Mouse (Mus musculus) lung, postnatal 4 days (tissue): ENCODE data around the gene Cyyr1.
"Not testable (repeated sequence)": the region's sequence is repeated elsewhere in the genome, so short reads cannot be mapped to it uniquely, and the experiment has no call there.

Experiments used
- DNase-seq, 2 experiments: peaks; one replicate each; pipeline ENCODE4 v3.0.0; 2021

Cyyr1 gene

GRCm38 (mm10) chr16:85553297-85553696, at the start of gene Cyyr1:
Gene Cyyr1, minus strand, starts transcription at chr16:85553397.
- DNase-seq = not testable (repeated sequence)

DNA sequence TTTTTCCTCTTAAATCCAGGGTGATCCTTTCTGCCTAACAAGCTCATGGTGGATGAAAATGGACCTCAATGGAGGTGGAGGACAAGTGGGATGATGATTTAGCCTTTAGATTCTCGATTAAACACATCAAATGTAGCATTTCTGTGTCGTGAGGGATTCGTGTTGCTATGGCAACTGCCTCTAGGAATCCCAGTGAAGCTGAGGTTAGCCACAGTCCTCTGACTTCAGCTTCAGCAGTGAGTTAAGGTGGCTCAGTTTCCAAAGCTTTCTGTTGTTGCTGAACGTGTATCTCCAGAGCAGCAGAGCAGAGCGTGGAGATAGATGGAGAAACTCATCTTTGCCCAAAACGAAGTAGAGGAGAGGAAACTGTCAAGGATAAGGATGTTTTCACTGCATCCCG, 35.6 kb upstream of the Cyyr1 start:
- no peak for DNase-seq

DNA sequence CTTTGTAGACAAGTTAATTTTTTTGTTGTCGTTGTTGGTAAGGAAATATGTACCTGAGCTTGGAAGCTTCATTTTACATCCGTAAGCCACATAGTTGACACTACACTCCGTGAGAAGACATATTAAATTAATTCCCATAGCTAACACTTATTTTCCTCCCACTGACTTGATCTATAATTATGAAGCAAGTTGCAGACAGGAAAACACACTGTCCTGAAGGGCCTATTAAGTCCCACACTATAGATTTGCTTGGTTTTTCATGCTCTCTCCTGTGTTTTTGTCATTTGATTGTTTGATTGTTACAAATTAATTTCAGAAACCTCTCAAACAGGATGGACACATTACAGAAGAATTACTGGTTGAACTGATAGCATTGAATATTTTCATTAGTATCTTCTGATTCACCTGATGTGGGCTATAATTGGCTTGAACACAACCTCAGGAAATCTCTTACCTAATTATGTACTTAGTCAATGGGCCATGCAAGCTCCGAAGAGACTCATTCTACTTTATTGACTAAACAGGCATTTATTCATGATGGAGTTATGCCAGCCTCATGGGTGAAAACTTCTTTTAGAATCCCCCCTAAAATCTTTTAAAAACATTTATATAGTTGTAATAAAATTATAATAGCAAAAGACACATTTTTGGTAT, 34.5 kb upstream of the Cyyr1 start:
- DNase-seq = no peak

GRCm38 (mm10) chr16:85566474-85566873, 13.3 kb upstream of the Cyyr1 start:
- DNase-seq = no peak

DNA sequence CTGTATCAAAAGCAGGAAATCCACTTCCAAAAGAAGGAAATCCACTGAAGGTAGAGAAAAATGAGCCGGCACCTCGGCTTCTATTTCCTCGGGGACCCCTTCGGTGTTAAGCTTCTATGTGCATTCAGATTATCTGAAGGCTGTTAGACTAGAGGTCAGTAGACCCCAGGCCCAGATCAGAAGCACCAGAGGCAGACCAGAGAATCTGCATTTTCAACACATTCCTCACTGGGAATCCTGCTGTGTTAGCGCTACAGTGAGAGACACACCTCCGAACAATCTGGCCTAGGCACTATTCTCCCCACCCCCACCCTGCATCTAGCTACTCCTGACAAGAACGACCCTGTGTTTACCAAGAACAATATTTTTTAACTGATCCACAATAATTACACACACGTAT, 641 bp upstream of the Cyyr1 start:
- DNase-seq = no peak

DNA sequence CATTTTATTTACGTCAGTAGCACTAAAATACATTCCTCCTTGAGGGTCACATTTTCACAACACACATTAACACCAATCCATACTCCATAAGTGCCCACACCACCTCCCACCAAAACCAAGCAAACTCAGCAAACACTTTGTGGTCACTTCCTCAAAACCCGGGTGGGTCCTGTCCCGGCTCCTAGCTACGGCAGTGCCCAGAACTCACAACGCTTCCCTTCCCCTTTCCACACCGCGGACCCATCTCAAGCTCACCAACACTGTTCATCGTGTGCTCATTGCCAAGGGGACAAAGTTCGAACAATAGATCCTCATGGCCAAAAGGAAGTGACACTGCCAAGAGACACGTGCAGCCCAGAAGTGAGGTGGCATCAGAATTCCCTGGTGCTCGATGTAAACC, 1.2 kb downstream of the Cyyr1 start:
- not testable (repeated sequence) for DNase-seq

DNA sequence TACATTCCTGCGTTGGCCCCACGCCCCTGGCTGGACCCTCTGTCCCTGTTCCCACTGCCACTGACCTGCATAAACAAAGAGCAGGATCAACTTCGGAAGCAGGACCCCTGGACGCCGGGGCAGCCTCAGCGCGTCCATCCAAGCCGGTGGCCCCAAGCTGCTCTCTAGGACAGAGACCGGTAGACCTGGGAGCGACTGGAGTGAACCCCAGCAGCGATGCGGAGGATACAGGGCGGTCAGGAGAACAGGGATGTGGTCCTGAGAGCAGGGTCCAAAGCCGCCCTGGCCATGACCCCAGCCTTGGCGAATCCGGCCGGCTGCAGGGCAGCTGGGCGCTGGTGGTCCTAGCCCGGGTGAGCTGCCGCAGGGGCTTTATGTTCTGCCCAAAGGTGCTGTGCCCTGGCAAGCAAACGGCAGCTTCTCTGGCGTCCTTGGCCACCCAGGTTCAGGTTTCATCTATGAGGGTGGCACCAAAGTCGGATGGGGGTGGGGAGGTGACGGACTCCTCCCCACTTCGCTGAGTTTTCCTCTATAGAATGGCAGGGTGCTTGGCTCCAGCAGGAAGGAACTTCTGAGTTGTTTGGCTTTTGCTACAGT, 3.1 kb downstream of the Cyyr1 start:
- DNase-seq = peak; percentile 46 to 69

GRCm38 (mm10) chr16:85546519-85546918, 6.7 kb downstream of the Cyyr1 start:
- no peak for DNase-seq

DNA sequence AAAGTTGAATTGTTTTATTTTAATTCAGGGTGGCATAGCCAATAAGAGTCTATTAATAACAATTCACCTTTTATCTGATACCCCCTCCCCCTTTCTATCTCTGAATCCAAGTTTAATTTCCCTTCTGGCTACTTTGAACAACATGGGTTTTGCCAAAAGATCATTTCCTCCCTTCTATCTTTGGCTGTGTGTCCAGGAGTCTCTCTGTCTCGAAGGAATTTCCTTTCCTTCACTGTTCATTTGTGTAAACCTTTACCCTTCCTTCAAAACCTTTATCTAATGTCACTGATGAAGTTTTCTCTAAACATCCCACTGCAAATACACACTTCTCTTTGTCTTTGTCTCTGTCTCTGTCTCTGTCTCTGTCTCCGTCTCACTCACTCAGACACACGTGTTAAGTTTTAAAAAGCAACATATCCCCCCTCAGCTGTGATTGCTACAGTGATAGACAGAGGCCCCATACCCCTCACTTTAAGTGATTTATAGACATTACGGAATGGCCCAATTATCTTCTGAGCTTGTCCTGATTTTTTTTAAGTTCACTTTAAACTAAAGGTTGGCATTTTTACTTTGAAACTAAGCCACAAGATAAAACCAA, 11.4 kb downstream of the Cyyr1 start:
- DNase-seq = no peak

DNA sequence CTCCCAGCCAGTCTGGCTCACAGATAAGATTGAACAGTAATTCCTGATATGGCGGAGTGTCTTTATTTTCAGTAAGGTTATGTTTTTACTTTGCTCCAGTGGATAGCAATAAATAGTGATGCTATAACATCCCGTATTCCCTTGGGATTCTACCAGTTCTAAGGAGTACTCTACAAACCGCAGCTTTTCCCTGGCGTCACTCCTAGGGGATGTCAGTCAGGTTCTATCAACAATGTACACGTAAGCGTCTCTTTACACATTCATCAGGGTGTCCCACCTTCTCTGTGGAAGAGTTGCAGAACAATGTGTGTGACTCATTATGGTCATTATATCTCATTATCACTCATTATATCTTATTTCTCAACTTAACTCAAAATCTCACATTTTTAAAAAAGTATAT, 12.2 kb downstream of the Cyyr1 start:
- DNase-seq = no peak

DNA sequence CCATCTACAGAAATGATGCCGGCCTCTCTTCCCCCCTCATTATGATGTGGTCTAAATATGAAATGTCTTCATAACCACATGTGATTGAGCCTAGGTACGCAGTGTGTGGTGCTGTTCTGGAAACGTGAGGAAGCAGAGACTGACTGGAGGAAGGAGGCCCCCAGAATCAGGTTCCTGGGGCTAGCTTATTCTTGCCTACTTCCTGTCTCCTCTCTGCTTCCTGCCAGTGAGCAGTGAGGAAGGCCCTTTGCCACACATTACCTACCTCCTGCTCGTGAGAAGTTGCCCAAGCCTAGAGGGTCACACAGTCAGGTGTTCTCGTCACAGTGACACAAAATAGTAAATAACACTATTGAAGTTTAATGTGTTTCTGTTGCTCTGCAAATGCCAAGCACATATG, 14.8 kb downstream of the Cyyr1 start:
- peak in 1 of 2 experiments; percentile 24 for DNase-seq

- peak in 1 of 2 experiments; percentile 53 for DNase-seq
These were observed 17.1 kb downstream of the Cyyr1 start for GRCm38 (mm10) chr16:85536075-85536474.

- DNase-seq = peak in 1 of 2 experiments; percentile 29
These were observed 25.2 kb downstream of the Cyyr1 start for GRCm38 (mm10) chr16:85527743-85528620.

- no peak for DNase-seq
These were observed 28.6 kb downstream of the Cyyr1 start for GRCm38 (mm10) chr16:85524589-85524988.

DNA sequence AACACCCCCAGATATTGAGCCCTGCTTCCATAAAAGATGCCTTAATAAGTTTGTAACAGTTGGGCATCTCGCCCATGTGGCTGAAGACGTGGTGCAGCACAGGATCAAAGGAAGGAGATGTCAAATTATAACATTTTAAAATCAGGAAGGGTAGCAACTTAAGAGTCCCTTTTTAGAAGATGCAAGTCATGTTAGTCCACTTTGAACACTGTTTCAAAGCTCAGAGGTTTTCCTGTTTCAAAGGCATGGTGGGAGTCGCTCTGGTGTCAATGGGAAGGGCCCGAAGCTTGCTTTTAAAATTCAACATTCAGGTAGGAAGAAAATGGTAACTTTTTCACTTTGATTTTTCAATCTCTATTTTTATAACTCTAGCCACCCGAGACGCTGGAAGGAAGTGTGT, 45.9 kb downstream of the Cyyr1 start:
- DNase-seq = no peak

DNA sequence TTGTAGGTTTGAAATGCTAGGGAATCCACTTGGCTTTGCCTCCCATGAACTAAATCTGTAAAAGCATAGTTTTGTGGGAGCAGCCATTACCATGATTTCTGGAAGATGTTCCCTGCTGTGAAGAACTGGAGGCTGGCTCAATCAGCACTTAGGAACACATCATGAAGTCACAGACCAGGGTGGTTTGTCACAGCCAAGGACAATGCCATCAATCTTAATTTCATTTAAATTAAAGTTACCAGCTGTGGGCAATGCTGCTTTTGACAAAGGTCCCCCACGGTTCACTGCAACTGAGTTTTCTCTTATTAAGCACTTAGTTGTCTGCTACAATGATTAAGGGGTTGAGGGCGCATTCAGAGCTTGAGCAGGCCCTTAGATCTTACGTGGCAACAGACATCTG, 48.1 kb downstream of the Cyyr1 start:
- DNase-seq = no peak

DNA sequence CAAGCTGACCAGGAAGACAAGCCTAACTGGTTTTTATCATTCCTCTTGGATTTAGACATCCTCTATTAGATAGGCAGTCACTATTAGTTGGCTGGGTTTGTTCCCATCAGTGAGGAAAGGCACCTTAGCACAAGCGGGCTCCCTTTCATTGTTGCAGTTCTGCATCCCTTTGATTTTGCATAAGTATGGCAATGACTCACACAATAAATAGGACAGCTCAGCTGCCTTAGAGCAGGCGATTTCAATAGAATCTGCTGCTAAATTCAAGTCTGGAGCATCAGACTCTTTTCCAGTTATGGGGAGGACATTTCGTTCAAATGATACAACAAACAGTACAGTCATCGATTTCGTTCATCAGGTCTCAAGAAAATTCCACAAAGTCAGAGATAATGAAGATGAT, 49.8 kb downstream of the Cyyr1 start:
- no peak for DNase-seq

DNA sequence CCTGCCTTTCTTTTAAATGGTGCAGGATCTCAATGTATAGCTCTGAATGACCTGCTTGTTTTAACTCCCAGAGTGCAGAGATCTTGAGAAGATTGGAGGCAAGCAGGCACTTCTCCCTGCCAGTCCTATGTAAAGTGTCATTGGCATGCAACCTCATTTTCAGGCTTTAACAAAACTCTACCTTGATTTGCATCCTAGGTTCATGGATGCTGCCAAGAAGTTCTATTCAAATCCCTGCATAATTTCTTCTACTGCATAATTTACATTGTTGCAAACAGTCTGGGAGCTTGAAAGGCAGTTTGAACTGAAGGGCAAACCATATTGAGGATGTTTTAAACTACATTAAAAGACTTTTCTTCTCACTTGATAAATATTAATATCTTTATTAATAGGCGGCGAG, 57.4 kb downstream of the Cyyr1 start:
- DNase-seq = no peak

- DNase-seq = no peak
These were observed 65.0 kb downstream of the Cyyr1 start for GRCm38 (mm10) chr16:85488105-85488607.

- no peak for DNase-seq
These were observed 65.9 kb downstream of the Cyyr1 start for GRCm38 (mm10) chr16:85487266-85487665.

- no peak for DNase-seq
These were observed 68.6 kb downstream of the Cyyr1 start for GRCm38 (mm10) chr16:85484557-85484956.

DNA sequence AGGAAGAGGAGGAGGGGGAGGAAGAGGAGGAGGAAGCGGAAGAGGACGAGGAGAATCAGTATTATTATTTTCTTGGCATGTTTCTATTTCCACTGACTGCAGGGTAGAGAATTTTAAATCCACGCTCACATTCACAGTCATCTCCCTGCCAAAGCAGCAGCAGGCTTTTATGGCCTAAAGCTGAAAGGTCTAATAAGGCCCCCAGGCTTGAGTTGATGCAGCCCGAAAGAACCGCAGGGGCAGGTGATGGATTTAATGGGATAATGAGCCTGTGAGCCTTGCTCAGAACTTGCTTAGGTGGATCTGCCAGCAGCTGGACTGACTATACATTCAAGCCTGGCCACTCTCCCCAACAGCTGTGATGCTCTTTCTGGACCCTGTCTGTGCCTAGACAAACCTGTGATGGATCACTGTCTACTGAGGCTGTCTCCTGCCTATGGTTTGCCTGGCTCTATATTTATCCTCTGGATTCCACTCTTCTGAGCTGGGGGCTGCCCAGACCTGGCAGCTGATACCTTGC, 78.6 kb downstream of the Cyyr1 start:
- DNase-seq = no peak

DNA sequence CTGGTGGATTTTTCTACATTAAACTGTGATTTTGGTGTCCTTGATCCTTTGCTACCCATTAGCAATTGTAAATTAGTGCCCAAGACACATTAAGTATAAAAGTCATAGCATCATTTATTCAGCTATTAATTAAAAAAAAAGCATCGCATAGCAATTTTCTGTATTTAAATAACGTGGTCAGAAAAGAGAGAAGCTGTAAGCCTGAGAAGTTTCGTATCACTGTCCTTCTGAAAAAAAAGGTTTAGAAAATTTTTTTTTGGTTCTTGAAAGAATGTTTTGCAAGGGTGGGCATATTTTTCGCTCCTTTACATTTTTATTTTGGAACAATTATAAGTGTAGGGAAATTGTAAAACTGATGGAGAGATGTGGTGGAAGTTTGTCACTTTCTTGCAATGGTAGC, 83.1 kb downstream of the Cyyr1 start:
- DNase-seq = no peak
